Mouse (Mus musculus) brown adipose tissue, adult 24 weeks (tissue): ENCODE results near the gene Tmem178. TPM values are rescaled to one million over a fixed set of nuclear protein-coding genes. Genes with fewer than 3 reads are reported as not detected.

Experiments used
- H3K27ac ChIP-seq: fragments of 200-500 bp; replicated peaks from 2 replicates; pipeline ENCODE4 v1.5.1; 2012; ENCODE audit warnings: low read depth, mild to moderate bottlenecking, low read length
- H3K4me1 ChIP-seq: fragments of 200-500 bp; 2 replicates; pipeline ENCODE4 v1.6.1; 2012; ENCODE audit warnings: low read length, mixed read lengths; ENCODE audit not compliant: control insufficient read depth, insufficient read depth, insufficient read length
- H3K4me3 ChIP-seq: fragments of 200-500 bp; 2 replicates; pipeline ENCODE4 v1.5.1; 2012; ENCODE audit warnings: low read depth, mild to moderate bottlenecking, low read length, moderate library complexity; ENCODE audit not compliant: insufficient read depth
- polyA plus RNA-seq: library from polyadenylated mRNA; stranded (reverse); fragments of >200 nt; gene quantifications from 2 replicates; pipeline ENCODE4 v1.2.4, GENCODE M21; 2012; ENCODE audit not compliant: missing spikeins, insufficient read depth, insufficient read length

Gene Tmem178
- polyA plus RNA-seq, 1 experiment = not detected

GRCm38 (mm10) chr17:81001010-81001409 is 56.6 kb downstream of the Tmem178 start:
- no peak overlapping the region for H3K4me3 ChIP-seq
- no peak overlapping the region for H3K27ac ChIP-seq
- H3K4me1 ChIP-seq = peaks cover 3% of the 10 kb centered on the region; the same call in 1 of the 2 replicates

- no peak overlapping the region for H3K4me3 ChIP-seq
- H3K4me1 ChIP-seq = peaks cover 3% of the 10 kb centered on the region; the same call in 1 of the 2 replicates
- H3K27ac ChIP-seq = no peak overlapping the region
Observed at GRCm38 (mm10) chr17:81001647-81002046, 57.2 kb downstream of the Tmem178 start.

GRCm38 (mm10) chr17:81002130-81002529 is 57.7 kb downstream of the Tmem178 start:
- H3K4me1 ChIP-seq = peaks cover 3% of the 10 kb centered on the region; the same call in 1 of the 2 replicates
- H3K27ac ChIP-seq = no peak overlapping the region

GRCm38 (mm10) chr17:81004454-81004853 is 60.0 kb downstream of the Tmem178 start:
- H3K4me1 ChIP-seq = no peaks in the 10 kb centered on the region
- H3K27ac ChIP-seq = no peak overlapping the region
- no peak overlapping the region for H3K4me3 ChIP-seq

More at GRCm38 (mm10) chr17:81002130-81002529, 57.7 kb downstream of the Tmem178 start:
- no peak overlapping the region for H3K4me3 ChIP-seq

GRCm38 (mm10) chr17:81005292-81005691 is 60.9 kb downstream of the Tmem178 start:
- H3K27ac ChIP-seq = no peak overlapping the region
- H3K4me1 ChIP-seq = no peaks in the 10 kb centered on the region
- no peak overlapping the region for H3K4me3 ChIP-seq

- Histone ChIP-seq H3K27ac (no peak overlapping the region), H3K4me3 (no peak overlapping the region), H3K4me1 (no peaks in the 10 kb centered on the region)
Observed at GRCm38 (mm10) chr17:81009112-81009511, 64.7 kb downstream of the Tmem178 start.

- Histone ChIP-seq H3K4me1 (no peaks in the 10 kb centered on the region), H3K4me3 (no peak overlapping the region), H3K27ac (no peak overlapping the region)
Observed at GRCm38 (mm10) chr17:81010199-81010598, 65.8 kb downstream of the Tmem178 start.

GRCm38 (mm10) chr17:81010844-81011685 is 66.6 kb downstream of the Tmem178 start:
- Histone ChIP-seq H3K27ac (no peak overlapping the region), H3K4me1 (no peaks in the 10 kb centered on the region), H3K4me3 (no peak overlapping the region)

- H3K4me1 ChIP-seq = no peaks in the 10 kb centered on the region
- no peak overlapping the region for H3K4me3 ChIP-seq
- no peak overlapping the region for H3K27ac ChIP-seq
Observed at GRCm38 (mm10) chr17:81015814-81016447, 71.5 kb downstream of the Tmem178 start.

- Histone ChIP-seq H3K4me1 (no peaks in the 10 kb centered on the region), H3K27ac (no peak overlapping the region), H3K4me3 (no peak overlapping the region)
Observed at GRCm38 (mm10) chr17:81017132-81017531, 72.7 kb downstream of the Tmem178 start.

- H3K4me3 ChIP-seq = no peak overlapping the region
- no peaks in the 10 kb centered on the region for H3K4me1 ChIP-seq
- no peak overlapping the region for H3K27ac ChIP-seq
Observed at GRCm38 (mm10) chr17:81027331-81027730, 82.9 kb downstream of the Tmem178 start.

GRCm38 (mm10) chr17:81031830-81032442 is 87.5 kb downstream of the Tmem178 start:
- H3K4me3 ChIP-seq = no peak overlapping the region
- H3K27ac ChIP-seq = no peak overlapping the region
- no peaks in the 10 kb centered on the region for H3K4me1 ChIP-seq

GRCm38 (mm10) chr17:81032957-81033356 is 88.5 kb downstream of the Tmem178 start:
- Histone ChIP-seq H3K4me3 (no peak overlapping the region), H3K27ac (no peak overlapping the region), H3K4me1 (no peaks in the 10 kb centered on the region)

- Histone ChIP-seq H3K4me3 (no peak overlapping the region), H3K27ac (no peak overlapping the region), H3K4me1 (no peaks in the 10 kb centered on the region)
Observed at GRCm38 (mm10) chr17:81035354-81035753, 90.9 kb downstream of the Tmem178 start.

- Histone ChIP-seq H3K4me3 (no peak overlapping the region), H3K27ac (no peak overlapping the region), H3K4me1 (no peaks in the 10 kb centered on the region)
Observed at GRCm38 (mm10) chr17:81038707-81039408, 94.4 kb downstream of the Tmem178 start.
